Mouse (Mus musculus): Measurements from ENCODE around the gene Syde1.
"Not testable (repeated sequence)": the region's sequence is repeated elsewhere in the genome, so short reads cannot be mapped to it uniquely, and the experiment has no call there.

Gene Syde1

GRCm38 (mm10) chr10:78591406-78592328 lies at the start of gene Syde1:
Gene Syde1, minus strand, starts transcription at chr10:78591964.
- peak; percentile 63 for DNase-seq (ENCODE audit: low read depth, low spot score)

- peak; percentile 36 for DNase-seq (ENCODE audit: low read depth, low spot score)
These were observed 40.5 kb upstream of the Syde1 start for GRCm38 (mm10) chr10:78632311-78632710.

- DNase-seq (ENCODE audit: low read depth, low spot score): no peak
These were observed 38.4 kb upstream of the Syde1 start for GRCm38 (mm10) chr10:78630194-78630593.

GRCm38 (mm10) chr10:78623143-78623542 lies 31.4 kb upstream of the Syde1 start:
- DNase-seq (ENCODE audit: low read depth, low spot score): not testable (repeated sequence)

- no peak for DNase-seq (ENCODE audit: low read depth, low spot score)
These were observed 26.2 kb upstream of the Syde1 start, which contains the start of gene Olfr1357 for GRCm38 (mm10) chr10:78617974-78618373. Gene Olfr1357, minus strand, starts transcription at chr10:78618074.

GRCm38 (mm10) chr10:78607602-78608001 lies 15.8 kb upstream of the Syde1 start:
- no peak for DNase-seq (ENCODE audit: low read depth, low spot score)

- peak; percentile 25 for DNase-seq (ENCODE audit: low read depth, low spot score)
These were observed 13.3 kb upstream of the Syde1 start for GRCm38 (mm10) chr10:78605080-78605479.

- no peak for DNase-seq (ENCODE audit: low read depth, low spot score)
These were observed 8.1 kb upstream of the Syde1 start for GRCm38 (mm10) chr10:78599865-78600264.

- no peak for DNase-seq (ENCODE audit: low read depth, low spot score)
These were observed 2.8 kb upstream of the Syde1 start for GRCm38 (mm10) chr10:78594566-78594965.

- no peak for DNase-seq (ENCODE audit: low read depth, low spot score)
These were observed 2.4 kb upstream of the Syde1 start for GRCm38 (mm10) chr10:78594157-78594556.

GRCm38 (mm10) chr10:78593736-78594135 lies 2.0 kb upstream of the Syde1 start:
- DNase-seq (ENCODE audit: low read depth, low spot score): no peak

GRCm38 (mm10) chr10:78592856-78593379 lies 1.2 kb upstream of the Syde1 start:
- no peak for DNase-seq (ENCODE audit: low read depth, low spot score)

- no peak for DNase-seq (ENCODE audit: low read depth, low spot score)
These were observed 1.0 kb downstream of the Syde1 start for GRCm38 (mm10) chr10:78590744-78591143.

- DNase-seq (ENCODE audit: low read depth, low spot score): no peak
These were observed 1.9 kb downstream of the Syde1 start for GRCm38 (mm10) chr10:78589901-78590300.

- DNase-seq (ENCODE audit: low read depth, low spot score): no peak
These were observed 2.5 kb downstream of the Syde1 start for GRCm38 (mm10) chr10:78589291-78589690.

GRCm38 (mm10) chr10:78586026-78586425 lies 5.7 kb downstream of the Syde1 start:
- DNase-seq (ENCODE audit: low read depth, low spot score): no peak

- DNase-seq (ENCODE audit: low read depth, low spot score): no peak
These were observed 6.2 kb downstream of the Syde1 start for GRCm38 (mm10) chr10:78585606-78586005.

- DNase-seq (ENCODE audit: low read depth, low spot score): no peak
These were observed 6.8 kb downstream of the Syde1 start for GRCm38 (mm10) chr10:78584996-78585395.

- DNase-seq (ENCODE audit: low read depth, low spot score): no peak
These were observed 7.8 kb downstream of the Syde1 start for GRCm38 (mm10) chr10:78583939-78584338.

GRCm38 (mm10) chr10:78583347-78583746 lies 8.4 kb downstream of the Syde1 start:
- no peak for DNase-seq (ENCODE audit: low read depth, low spot score)

GRCm38 (mm10) chr10:78581121-78581520 lies 10.6 kb downstream of the Syde1 start:
- DNase-seq (ENCODE audit: low read depth, low spot score): no peak

GRCm38 (mm10) chr10:78578204-78578603 lies 13.6 kb downstream of the Syde1 start:
- no peak for DNase-seq (ENCODE audit: low read depth, low spot score)

All from forelimb bud, embryonic 11.5 days (tissue).